Mouse (Mus musculus): Measurements from ENCODE around the gene Speer4d.
"Not testable (repeated sequence)": the region's sequence is repeated elsewhere in the genome, so short reads cannot be mapped to it uniquely, and the experiment has no call there.

DNA sequence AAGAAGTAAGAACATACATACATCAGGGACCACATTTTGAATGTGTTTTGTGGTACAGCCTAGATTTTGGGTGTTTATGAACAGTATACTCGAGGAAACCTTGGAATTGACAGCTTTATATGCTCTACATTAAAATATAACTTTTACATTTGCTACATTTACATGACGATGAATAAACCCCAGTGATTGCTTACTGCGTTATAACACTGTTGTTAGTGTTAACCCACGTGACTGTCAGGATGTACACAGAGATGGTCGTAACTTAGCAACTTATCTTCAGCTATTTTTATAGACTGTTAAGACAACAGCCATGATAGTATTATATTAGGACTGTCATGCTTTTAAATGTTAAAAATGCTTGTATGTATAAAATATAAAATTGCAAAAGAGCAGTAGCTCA is 17.4 kb upstream of the Speer4d start:
- TF ChIP-seq CTCF (conservative IDR thresholded peaks at IDR 0.05; ENCODE audit: insufficient read depth, insufficient read length, low read depth, low read length); POLR2A (IDR thresholded peaks at IDR 0.05; ENCODE audit: low read depth, low read length): not testable (repeated sequence)

All from kidney, adult 2 months (tissue).